Mouse (Mus musculus) olfactory bulb, adult 2 months (tissue): ENCODE measurements around the gene Prkg1. TPM values are rescaled to one million over a fixed set of nuclear protein-coding genes. Genes with fewer than 3 reads are reported as not detected.
A peak's percentile ranks its signal among the peaks of the same experiment; 100 is the strongest.
"Not testable (repeated sequence)": the region's sequence is repeated elsewhere in the genome, so short reads cannot be mapped to it uniquely, and the experiment has no call there.

Experiments used
- H3K27ac ChIP-seq: fragments of 200-500 bp; 2 replicates; pipeline ENCODE4 v1.5.1; 2012; ENCODE audit warnings: low read depth, low read length; ENCODE audit not compliant: insufficient read depth
- H3K4me1 ChIP-seq: fragments of 200-500 bp; 2 replicates; pipeline ENCODE4 v1.6.1; 2012; ENCODE audit warnings: low read length; ENCODE audit not compliant: control insufficient read depth, insufficient read depth
- H3K4me3 ChIP-seq: fragments of 200-500 bp; 2 replicates; pipeline ENCODE4 v1.5.1; 2012; ENCODE audit warnings: mild to moderate bottlenecking, low read depth, low read length, moderate library complexity; ENCODE audit not compliant: insufficient read depth
- CTCF ChIP-seq: fragments of 200-500 bp; IDR thresholded peaks from 2 replicates; pipeline ENCODE4 v1.5.1; 2012; ENCODE audit warnings: low read depth, mild to moderate bottlenecking, low read length, moderate library complexity; ENCODE audit not compliant: insufficient read depth
- POLR2A ChIP-seq: fragments of 200-500 bp; IDR thresholded peaks from 2 replicates; pipeline ENCODE4 v1.6.1; 2012; ENCODE audit warnings: mild to moderate bottlenecking, low read depth, low read length, moderate library complexity; ENCODE audit not compliant: insufficient read depth
- WGBS: fragments of 180-500 bp; shearing (Covaris S2); methylation state at CpG from one replicate; pipeline ENCODE4 v1.1.7; 2018; 5-methylcytosine and 5-hydroxymethylcytosine counted together
- polyA plus RNA-seq: library from polyadenylated mRNA; stranded (reverse); fragments of >200 nt; gene quantifications from 2 replicates; pipeline ENCODE4 v1.2.4, GENCODE M21; 2012; ENCODE audit warnings: low replicate concordance; ENCODE audit not compliant: missing spikeins, insufficient read depth, insufficient read length

Gene Prkg1
- polyA plus RNA-seq, 1 experiment = not detected

GRCm38 (mm10) chr19:30548411-30549043 lies 1216.3 kb downstream of the Prkg1 start:
- 6% methylated on average over 23 of the region's 23 CpGs for WGBS
- H3K4me1 ChIP-seq = peaks cover 7% of the 10 kb centered on the region
- H3K4me3 ChIP-seq = no peak overlapping the region
- no peak overlapping the region for H3K27ac ChIP-seq
- no peak for TF ChIP-seq CTCF
- no peak for TF ChIP-seq POLR2A

DNA sequence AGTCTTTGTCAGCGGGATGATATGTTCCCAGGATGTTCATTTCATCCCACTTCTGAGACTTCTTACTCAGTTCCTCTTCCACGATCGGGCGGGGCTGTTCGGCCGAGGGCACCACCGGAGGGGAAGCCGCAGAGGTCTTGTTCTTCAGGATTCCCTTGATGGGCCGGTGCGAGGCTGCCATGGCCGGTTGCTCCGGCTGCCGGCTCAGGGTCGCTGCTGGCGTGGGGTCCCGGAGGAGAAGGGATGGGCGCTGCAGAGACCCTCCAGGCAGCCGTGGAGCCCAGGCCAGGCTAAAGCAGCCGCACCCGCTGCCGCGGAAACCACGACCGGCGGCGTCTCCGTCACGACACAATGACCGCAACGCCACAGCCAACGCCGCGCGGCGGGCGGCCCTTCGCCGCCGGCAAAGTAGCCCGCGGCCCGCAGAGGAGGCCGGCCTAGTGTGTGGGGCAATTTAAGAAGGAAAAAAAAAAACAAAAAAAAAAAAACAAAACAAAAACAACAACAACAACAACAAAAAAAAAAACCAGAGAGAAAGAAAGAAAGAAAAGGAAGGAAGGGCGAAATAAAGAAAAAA lies 1225.4 kb downstream of the Prkg1 start:
- WGBS = 2% methylated on average over 44 of the region's 44 CpGs
- H3K4me1 ChIP-seq, H3K27ac ChIP-seq: not testable (repeated sequence)
- H3K4me3 ChIP-seq = peak overlapping the region; percentile 42

- TF ChIP-seq POLR2A = no peak
- TF ChIP-seq CTCF = no peak
- H3K27ac ChIP-seq = no peak overlapping the region
- WGBS = 84% methylated on average over 6 of the region's 6 CpGs
- no peak overlapping the region for H3K4me3 ChIP-seq
- no peaks in the 10 kb centered on the region for H3K4me1 ChIP-seq
Observed at GRCm38 (mm10) chr19:30516771-30517170, 1248.1 kb downstream of the Prkg1 start.

Other genes starting within 250 kb of the Prkg1 start
- not detected in 2 replicates for gene A1cf, start 103.7 kb upstream of the Prkg1 start, polyA plus RNA-seq